Mouse (Mus musculus) ovary, postnatal 14 days (tissue): ENCODE data around the gene Oaf.

ENCODE experiments used
- DNase-seq: peaks from one replicate; pipeline ENCODE4 v3.0.0; 2022; ENCODE audit warnings: low spot score

Oaf gene

DNA sequence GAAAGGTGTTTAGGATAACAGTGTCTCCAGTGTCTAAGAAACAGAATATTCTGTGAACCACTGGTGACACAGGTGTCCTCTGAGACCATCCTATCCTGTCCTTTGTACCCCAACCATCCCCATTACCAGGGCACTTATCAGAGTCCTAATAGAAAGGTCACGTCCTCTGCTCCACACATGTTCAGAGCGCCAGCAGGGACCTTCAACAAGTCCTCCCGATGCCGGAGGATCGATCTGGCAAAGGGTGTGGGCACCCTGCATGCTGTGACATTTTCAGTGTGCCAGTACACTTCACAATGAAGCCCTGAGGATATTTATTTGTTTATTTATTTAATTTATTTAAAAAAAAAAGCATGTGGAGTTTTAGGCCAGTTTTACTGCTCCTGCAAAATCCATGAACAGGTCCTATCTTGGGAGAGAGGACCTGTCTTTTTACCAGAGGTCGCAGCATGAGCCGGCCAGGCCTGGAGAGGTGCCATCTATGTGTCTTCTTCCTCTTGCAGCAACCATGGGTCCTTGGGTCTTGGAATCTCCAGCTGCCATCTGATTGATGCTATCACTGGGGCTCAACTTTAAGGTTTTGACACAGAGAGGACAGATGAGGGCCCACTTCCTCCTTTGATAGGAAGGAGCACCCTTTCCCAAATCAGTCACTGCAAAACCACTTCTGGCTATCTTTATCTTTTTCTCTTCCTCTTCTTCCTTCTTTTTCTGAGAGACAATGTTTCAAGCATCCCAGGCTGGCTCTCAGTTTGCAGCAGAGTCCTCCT, 6.3 kb upstream of the Oaf start:
- no peak for DNase-seq

- no peak for DNase-seq
Observed at GRCm38 (mm10) chr9:43242432-43242831, 2.7 kb upstream of the Oaf start.

GRCm38 (mm10) chr9:43241970-43242369, 2.3 kb upstream of the Oaf start:
- DNase-seq = no peak

GRCm38 (mm10) chr9:43241291-43241690, 1.6 kb upstream of the Oaf start:
- DNase-seq = no peak

- no peak for DNase-seq
Observed at GRCm38 (mm10) chr9:43240594-43240900, 836 bp upstream of the Oaf start.

GRCm38 (mm10) chr9:43238631-43239545, 823 bp downstream of the Oaf start:
- DNase-seq = no peak

GRCm38 (mm10) chr9:43238167-43238566, 1.5 kb downstream of the Oaf start:
- DNase-seq = no peak

- no peak for DNase-seq
Observed at GRCm38 (mm10) chr9:43237111-43237775, 2.5 kb downstream of the Oaf start.

DNA sequence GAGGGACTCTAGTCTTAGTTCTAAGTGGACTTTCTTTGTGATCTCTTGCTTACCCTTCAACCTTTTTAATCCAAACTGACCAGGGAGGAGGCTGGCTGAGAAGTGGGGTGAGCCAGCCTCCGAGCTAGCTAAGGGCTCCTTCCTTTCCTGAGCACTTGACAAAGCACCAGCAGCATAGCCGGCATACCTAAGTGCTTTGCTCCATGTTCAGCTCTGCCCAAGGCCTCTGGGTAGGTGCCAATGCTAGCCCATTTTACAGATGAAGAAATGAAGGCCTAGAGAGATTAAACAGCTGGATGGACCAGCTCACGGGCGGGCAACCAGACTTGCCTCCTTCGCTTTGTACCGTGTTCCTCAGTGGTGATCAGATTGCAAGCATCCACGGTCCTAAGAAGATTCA, 3.1 kb downstream of the Oaf start:
- DNase-seq = no peak

- DNase-seq = no peak
Observed at GRCm38 (mm10) chr9:43236106-43236505, 3.6 kb downstream of the Oaf start.

DNA sequence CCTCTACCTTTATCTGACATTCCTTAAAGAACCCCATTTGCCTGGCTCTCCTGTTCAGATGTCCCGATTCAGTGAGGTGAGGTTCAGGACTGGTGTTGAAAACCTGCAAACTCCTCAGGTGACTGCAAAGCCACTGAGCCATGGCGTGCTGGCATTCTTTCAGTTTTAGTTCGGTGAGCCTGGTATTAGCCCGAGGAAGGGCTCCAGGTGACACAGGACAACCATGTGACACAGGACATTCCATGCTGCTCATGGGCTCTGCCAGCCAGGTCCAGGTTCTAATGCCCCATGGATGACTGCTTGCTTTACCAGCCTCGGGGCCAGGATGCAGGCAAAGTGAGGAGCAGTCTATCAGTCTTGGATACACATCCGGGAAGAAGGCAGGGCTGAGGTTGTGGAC, 4.4 kb downstream of the Oaf start:
- DNase-seq = no peak

GRCm38 (mm10) chr9:43234496-43234895, 5.2 kb downstream of the Oaf start:
- no peak for DNase-seq

GRCm38 (mm10) chr9:43233515-43233914, 6.2 kb downstream of the Oaf start:
- DNase-seq = no peak

DNA sequence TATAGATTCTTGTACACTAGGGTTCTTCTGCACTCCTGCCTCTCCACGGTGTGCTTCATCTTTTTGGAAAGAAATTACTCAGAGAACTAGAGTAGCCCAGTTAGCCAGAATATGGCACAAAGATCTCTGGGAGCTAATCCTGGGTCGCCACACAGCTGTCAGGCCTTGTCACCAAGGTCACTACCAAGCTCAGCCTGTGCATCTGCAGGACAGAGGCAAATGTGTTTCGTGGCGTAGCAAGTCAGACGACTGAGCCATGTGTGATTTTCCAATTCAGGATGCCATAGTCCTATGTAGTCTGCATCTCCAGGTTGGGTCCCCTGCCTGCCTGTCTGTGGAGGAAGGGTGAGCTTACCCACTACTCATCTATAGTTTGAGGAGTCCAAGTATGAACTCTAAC, 6.7 kb downstream of the Oaf start:
- DNase-seq = no peak

DNA sequence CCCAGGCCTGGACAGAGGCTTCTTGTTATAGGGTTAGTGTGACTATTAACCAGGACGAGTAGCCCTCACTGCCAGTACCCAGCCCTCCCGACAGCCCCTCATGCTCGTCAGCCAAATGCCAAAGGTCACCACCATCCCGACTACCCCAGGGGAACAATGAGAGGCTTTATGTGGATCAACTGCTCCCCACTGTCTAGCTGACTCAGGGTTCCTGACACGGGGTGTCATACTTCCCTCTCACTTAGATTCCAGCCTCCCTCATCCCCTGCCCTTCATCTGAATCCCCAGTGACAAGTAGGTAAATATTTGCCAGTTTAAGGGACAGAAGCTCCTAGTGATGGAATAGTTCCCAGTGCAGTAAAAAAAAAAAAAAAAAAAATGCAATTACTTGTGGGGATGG, 7.4 kb downstream of the Oaf start:
- no peak for DNase-seq

- no peak for DNase-seq
Observed at GRCm38 (mm10) chr9:43231805-43232204, 7.9 kb downstream of the Oaf start.

- DNase-seq = no peak
Observed at GRCm38 (mm10) chr9:43230886-43231285, 8.8 kb downstream of the Oaf start.

DNA sequence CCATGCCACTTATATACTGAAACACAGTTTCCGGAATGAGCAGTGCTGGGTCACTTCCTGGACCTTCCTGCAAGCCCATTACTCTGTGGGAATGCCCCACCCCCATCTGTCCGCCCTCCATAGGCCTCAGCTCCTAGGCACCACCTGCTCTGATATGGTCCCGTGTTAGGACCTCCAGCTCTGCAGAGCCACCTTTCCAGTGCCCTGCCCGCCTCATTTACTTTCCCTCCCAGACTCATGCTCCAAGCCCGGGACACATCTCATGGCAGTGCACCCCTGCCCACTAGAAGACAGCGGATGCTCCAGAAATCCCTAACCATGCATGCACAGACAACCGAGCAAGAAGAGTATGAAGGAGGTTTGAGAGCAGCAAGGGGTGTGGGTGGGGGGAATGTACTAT, 9.7 kb downstream of the Oaf start:
- no peak for DNase-seq

DNA sequence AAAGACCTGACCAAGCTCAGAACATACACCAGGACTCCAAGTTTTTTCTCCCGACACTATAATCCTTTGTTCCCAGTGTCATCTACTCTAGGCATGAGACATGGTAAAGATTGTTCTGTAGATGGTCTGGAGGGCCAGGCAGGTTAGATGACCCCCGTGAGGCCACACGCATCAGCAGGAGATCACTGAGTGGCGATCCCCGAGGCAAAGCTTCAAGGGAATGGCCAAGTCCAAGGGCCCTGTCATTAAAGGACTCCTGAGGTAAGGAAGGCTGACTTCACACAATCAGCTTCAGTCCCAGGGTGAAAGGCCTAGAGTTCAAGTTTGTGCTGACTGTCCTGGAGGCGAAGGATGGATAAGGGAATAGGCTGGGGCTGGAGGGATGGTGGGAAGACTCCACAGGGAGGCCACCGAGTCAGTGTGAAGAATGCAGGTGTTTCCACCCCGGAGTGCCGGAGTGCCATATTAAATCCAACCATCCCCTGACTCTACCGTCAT, 10.3 kb downstream of the Oaf start:
- no peak for DNase-seq

DNA sequence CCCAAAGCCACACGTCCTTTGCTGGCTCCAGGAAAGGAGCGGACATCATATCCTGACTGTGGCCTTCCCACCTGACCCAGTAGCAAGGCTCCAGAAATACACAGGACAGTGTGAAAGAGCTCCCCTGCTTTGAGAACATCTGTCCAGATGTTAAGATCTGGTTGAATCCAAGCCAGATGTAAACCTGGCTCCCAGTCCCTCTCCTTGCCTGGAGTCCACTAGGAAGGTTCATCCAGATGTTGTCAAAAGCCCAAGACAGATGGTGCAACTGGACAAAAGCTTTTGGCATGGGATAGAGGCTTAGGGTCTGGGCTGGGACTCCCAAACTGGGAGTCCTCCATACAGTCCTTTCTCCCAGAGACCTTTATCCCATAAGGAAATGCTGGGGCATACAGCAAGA, 11.0 kb downstream of the Oaf start:
- DNase-seq = no peak

DNA sequence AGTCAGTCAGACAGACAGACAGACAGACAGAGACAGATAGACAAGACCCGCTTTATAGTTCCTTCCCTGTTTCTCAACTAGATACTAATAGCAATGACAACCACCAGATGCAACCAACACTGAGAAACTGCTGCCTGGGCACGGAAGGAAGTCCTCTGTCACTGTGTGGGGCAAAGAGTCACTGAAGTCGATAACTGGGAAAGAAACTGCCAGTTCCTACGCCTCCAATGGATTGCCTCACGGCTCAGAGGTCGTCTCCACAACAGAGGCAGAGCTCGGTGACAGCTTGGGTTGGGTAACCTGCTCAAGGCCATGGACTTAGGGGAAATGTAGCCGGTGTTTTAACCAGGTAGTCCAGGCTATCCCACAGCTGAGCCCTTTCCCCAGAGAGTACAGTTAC, 12.1 kb downstream of the Oaf start:
- no peak for DNase-seq

DNA sequence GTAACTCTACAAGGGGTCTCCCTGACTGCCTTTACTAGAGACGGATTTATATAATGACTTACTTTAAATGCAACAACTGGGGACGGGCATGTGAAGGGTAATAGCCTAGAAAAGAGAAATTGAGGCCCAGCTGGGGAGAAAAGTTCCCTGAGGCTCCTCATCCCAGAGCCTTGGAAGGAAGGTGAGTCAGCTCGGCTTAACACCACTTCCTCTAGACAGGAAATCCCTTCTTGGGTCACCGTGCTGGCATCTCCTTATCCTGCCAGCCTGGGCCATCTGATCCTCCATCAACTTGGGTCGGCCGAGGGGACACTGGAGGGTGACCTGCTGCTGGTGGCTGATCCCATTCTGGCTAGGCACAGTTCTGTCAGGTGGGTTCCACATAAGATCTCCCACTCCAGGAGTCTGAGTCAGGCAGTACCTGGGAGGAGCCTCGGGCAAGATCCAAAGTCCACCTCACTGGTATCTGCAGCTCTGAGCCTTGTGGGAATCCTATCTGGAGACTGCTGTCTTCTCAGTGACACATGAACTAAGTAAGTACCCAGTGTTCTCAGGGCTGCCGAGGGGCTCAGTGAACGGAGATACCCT, 13.0 kb downstream of the Oaf start:
- no peak for DNase-seq
